Mouse (Mus musculus) megakaryocyte, embryonic 14.5 days (primary cell): ENCODE measurements around the gene Ehmt1.

Experiments
- FLI1 ChIP-seq: IDR thresholded peaks from 2 replicates; pipeline ENCODE4 v1.6.1; 2012; ENCODE audit warnings: low read length, inconsistent platforms, mixed read lengths
- GATA1 ChIP-seq: IDR thresholded peaks from 3 replicates; pipeline ENCODE4 v1.6.1; 2012; ENCODE audit warnings: mixed read lengths, low read length, inconsistent platforms, borderline replicate concordance

DNA sequence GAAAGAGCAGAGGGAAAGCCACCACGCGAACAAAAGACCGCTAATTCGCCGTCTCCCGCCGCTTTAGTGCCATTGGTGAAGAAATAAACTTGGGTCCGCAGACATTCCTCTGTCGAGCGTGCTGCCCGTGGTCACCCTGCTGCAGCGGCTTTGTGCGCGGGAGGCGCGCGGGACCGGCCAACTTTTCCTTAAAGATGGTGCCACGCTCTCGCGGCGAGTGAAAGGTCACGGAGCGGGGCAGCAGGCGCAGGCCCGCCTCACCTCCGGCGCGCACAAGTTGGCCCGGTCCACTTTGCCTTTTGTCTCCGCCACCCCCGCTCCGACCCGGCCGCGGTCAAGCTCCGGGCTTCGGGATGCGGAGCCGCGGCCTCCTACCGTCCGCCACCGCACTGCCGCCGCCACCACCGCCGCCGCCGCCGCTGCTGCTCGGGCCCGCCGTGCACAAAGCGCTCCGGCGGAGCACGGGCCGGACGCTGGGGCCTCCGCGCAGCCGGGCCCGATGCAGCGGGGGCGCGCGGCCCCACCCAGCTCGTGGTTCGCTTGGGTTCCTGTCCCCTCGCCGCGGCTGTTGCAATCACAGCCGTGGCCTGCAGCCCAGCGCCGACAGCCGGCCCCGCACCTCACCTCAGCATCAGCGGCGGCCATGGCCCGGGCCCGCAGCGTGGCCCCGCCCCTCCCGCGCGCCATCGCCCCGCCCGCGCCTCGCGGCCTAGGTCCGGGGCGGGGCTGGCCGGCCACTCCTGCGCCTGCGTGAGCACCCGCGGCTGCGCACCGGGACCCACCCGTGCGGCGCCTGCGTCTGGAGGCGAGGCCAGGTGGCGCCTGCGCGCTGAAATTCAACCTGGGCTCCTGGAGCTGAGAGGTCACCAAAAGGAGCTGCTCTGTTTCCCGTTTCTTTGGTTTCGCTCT lies at the start of gene Ehmt1:
- no peak for TF ChIP-seq GATA1
- no peak for TF ChIP-seq FLI1
